Mouse (Mus musculus) limb, embryonic 11.5 days (tissue): ENCODE measurements around the gene Elovl6. TPM values are rescaled to one million over a fixed set of nuclear protein-coding genes. Genes with fewer than 3 reads are reported as not detected.
A peak's percentile ranks its signal among the peaks of the same experiment; 100 is the strongest.

Experiments used
- ATAC-seq: fragments of 200-750 bp; cut with Nextera tagmentation; 2 replicates; pipeline ENCODE4 v1.8.0; 2017; ENCODE audit warnings: low read depth; ENCODE audit not compliant: insufficient number of reproducible peaks, low FRiP score, low TSS enrichment
- DNase-seq: peaks from one replicate; pipeline ENCODE4 v3.0.0-alpha.2; 2015; ENCODE audit warnings: low spot score
- H3K27ac ChIP-seq: fragments of 300-500 bp; sonication (generic); replicated peaks from 2 replicates; pipeline ENCODE4 v1.5.1; 2014; ENCODE audit warnings: low read depth, mild to moderate bottlenecking, low read length
- H3K27me3 ChIP-seq: fragments of 300-500 bp; sonication (generic); 2 replicates; pipeline ENCODE4 v1.6.1; 2014; ENCODE audit warnings: mild to moderate bottlenecking, low read length, mixed read lengths; ENCODE audit not compliant: control insufficient read depth, insufficient read depth
- H3K36me3 ChIP-seq: fragments of 300-500 bp; sonication (generic); 2 replicates; pipeline ENCODE4 v1.6.1; 2014; ENCODE audit warnings: mild to moderate bottlenecking, low read length, moderate library complexity, mixed read lengths; ENCODE audit not compliant: control insufficient read depth, insufficient read depth
- H3K4me1 ChIP-seq: fragments of 300-500 bp; sonication (generic); 2 replicates; pipeline ENCODE4 v1.6.1; 2014; ENCODE audit warnings: low read length, mixed read lengths; ENCODE audit not compliant: control insufficient read depth, insufficient read depth
- H3K4me2 ChIP-seq: fragments of 300-500 bp; sonication (generic); 2 replicates; pipeline ENCODE4 v1.6.1; 2014; ENCODE audit warnings: low read depth, mild to moderate bottlenecking, moderate library complexity; ENCODE audit not compliant: severe bottlenecking
- H3K4me3 ChIP-seq: fragments of 300-500 bp; sonication (generic); 2 replicates; pipeline ENCODE4 v1.5.1; 2014; ENCODE audit warnings: low read depth, low read length
- H3K9ac ChIP-seq: fragments of 300-500 bp; sonication (generic); 2 replicates; pipeline ENCODE4 v1.6.1; 2014; ENCODE audit warnings: mild to moderate bottlenecking, low read length
- H3K9me3 ChIP-seq: fragments of 300-500 bp; sonication (generic); 2 replicates; pipeline ENCODE4 v1.6.1; 2016; ENCODE audit warnings: low read length; ENCODE audit not compliant: control insufficient read depth
- WGBS: fragments of 180-500 bp; shearing (Covaris S2); extraction: QIAGEN DNeasy Blood & Tissue Kit; methylation state at CpG from one replicate; pipeline ENCODE4 v1.1.7; 2014; 5-methylcytosine and 5-hydroxymethylcytosine counted together
- polyA plus RNA-seq: library from polyadenylated mRNA; unstranded; fragments of >200 nt; fragmentation: Nextera tagmentation; extraction: Ambion mirVana; gene quantifications from 2 replicates; pipeline ENCODE4 v1.2.1, GENCODE M21; 2014

The Elovl6 gene
- polyA plus RNA-seq, result 53.2 and 62.9 TPM in 2 replicates

GRCm38 (mm10) chr3:129532180-129532864 is at the start of gene Elovl6:
TSS of gene Elovl6 (plus strand) at chr3:129532355.
- H3K4me3 ChIP-seq, result peak within 1 kb of the TSS; percentile 90
- WGBS, result under 1% methylated on average over 35 of the region's 35 CpGs
- H3K36me3 ChIP-seq, result no peaks in the 10 kb centered on the region
- H3K4me1 ChIP-seq, result peaks cover 16% of the 10 kb centered on the region
- H3K27me3 ChIP-seq, result no peaks in the 10 kb centered on the region
- DNase-seq (peak; percentile 91), ATAC-seq (peak; percentile 41)
- H3K9me3 ChIP-seq, result no peaks in the 10 kb centered on the region
- peak within 1 kb of the TSS; percentile 70 for H3K4me2 ChIP-seq
- peak within 1 kb of the TSS; percentile 98 for H3K9ac ChIP-seq
- H3K27ac ChIP-seq, result peak within 1 kb of the TSS; percentile 98

- ATAC-seq (no peak), DNase-seq (no peak)
- Histone ChIP-seq H3K4me1 (no peaks in the 10 kb centered on the region), H3K27me3 (no peaks in the 10 kb centered on the region), H3K4me3 (no peak overlapping the region), H3K9ac (no peak overlapping the region), H3K4me2 (no peak overlapping the region), H3K36me3 (no peaks in the 10 kb centered on the region), H3K27ac (no peak overlapping the region), H3K9me3 (no peaks in the 10 kb centered on the region)
- WGBS, result 88% methylated on average over 4 of the region's 4 CpGs
Measured at GRCm38 (mm10) chr3:129488774-129489173, 43.4 kb upstream of the Elovl6 start.

GRCm38 (mm10) chr3:129494123-129494522 is 38.0 kb upstream of the Elovl6 start:
- H3K27ac ChIP-seq, result no peak overlapping the region
- 87% methylated on average over 10 of the region's 10 CpGs for WGBS

GRCm38 (mm10) chr3:129494731-129495130 is 37.4 kb upstream of the Elovl6 start:
- Histone ChIP-seq H3K9ac (no peak overlapping the region), H3K4me1 (no peaks in the 10 kb centered on the region), H3K27me3 (no peaks in the 10 kb centered on the region), H3K4me2 (no peak overlapping the region), H3K4me3 (no peak overlapping the region), H3K9me3 (no peaks in the 10 kb centered on the region), H3K27ac (no peak overlapping the region), H3K36me3 (no peaks in the 10 kb centered on the region)
- no peak for ATAC-seq
- 90% methylated on average over 4 of the region's 4 CpGs for WGBS
- no peak for DNase-seq

More at GRCm38 (mm10) chr3:129494123-129494522, 38.0 kb upstream of the Elovl6 start:
- no peak overlapping the region for H3K9ac ChIP-seq
- H3K4me3 ChIP-seq, result no peak overlapping the region
- no peak for DNase-seq
- no peak for ATAC-seq
- no peaks in the 10 kb centered on the region for H3K4me1 ChIP-seq
- no peaks in the 10 kb centered on the region for H3K36me3 ChIP-seq
- no peaks in the 10 kb centered on the region for H3K9me3 ChIP-seq
- no peaks in the 10 kb centered on the region for H3K27me3 ChIP-seq
- no peak overlapping the region for H3K4me2 ChIP-seq

- 79% methylated on average over 7 of the region's 7 CpGs for WGBS
- Histone ChIP-seq H3K4me3 (no peak overlapping the region), H3K9ac (no peak overlapping the region), H3K9me3 (no peaks in the 10 kb centered on the region), H3K36me3 (no peaks in the 10 kb centered on the region), H3K4me2 (no peak overlapping the region), H3K27me3 (no peaks in the 10 kb centered on the region), H3K27ac (no peak overlapping the region), H3K4me1 (no peaks in the 10 kb centered on the region)
- no peak for ATAC-seq
- DNase-seq, result no peak
Measured at GRCm38 (mm10) chr3:129503781-129504180, 28.4 kb upstream of the Elovl6 start.

- WGBS, result 83% methylated on average over 6 of the region's 6 CpGs
- Histone ChIP-seq H3K9me3 (no peaks in the 10 kb centered on the region), H3K9ac (no peak overlapping the region), H3K4me2 (no peak overlapping the region), H3K27ac (no peak overlapping the region), H3K4me3 (no peak overlapping the region), H3K4me1 (no peaks in the 10 kb centered on the region), H3K27me3 (no peaks in the 10 kb centered on the region), H3K36me3 (no peaks in the 10 kb centered on the region)
- DNase-seq (no peak), ATAC-seq (no peak)
Measured at GRCm38 (mm10) chr3:129504928-129505327, 27.2 kb upstream of the Elovl6 start.

GRCm38 (mm10) chr3:129507736-129508135 is 24.4 kb upstream of the Elovl6 start:
- ATAC-seq, result no peak
- Histone ChIP-seq H3K36me3 (no peaks in the 10 kb centered on the region), H3K27ac (no peak overlapping the region), H3K9ac (no peak overlapping the region), H3K4me1 (no peaks in the 10 kb centered on the region), H3K9me3 (no peaks in the 10 kb centered on the region), H3K4me3 (no peak overlapping the region), H3K4me2 (no peak overlapping the region), H3K27me3 (no peaks in the 10 kb centered on the region)
- WGBS, result 69% methylated on average over 1 of the region's 1 CpGs
- no peak for DNase-seq

- Histone ChIP-seq H3K4me1 (no peaks in the 10 kb centered on the region), H3K4me2 (no peak overlapping the region), H3K27ac (no peak overlapping the region), H3K4me3 (no peak overlapping the region), H3K27me3 (no peaks in the 10 kb centered on the region), H3K36me3 (no peaks in the 10 kb centered on the region), H3K9me3 (no peaks in the 10 kb centered on the region), H3K9ac (no peak overlapping the region)
- ATAC-seq (no peak), DNase-seq (no peak)
Measured at GRCm38 (mm10) chr3:129508571-129508970, 23.6 kb upstream of the Elovl6 start.

GRCm38 (mm10) chr3:129509725-129510124 is 22.4 kb upstream of the Elovl6 start:
- ATAC-seq, result no peak
- H3K4me3 ChIP-seq, result no peak overlapping the region
- no peak for DNase-seq
- no peak overlapping the region for H3K27ac ChIP-seq
- no peaks in the 10 kb centered on the region for H3K27me3 ChIP-seq
- H3K9ac ChIP-seq, result no peak overlapping the region
- 82% methylated on average over 10 of the region's 10 CpGs for WGBS
- no peaks in the 10 kb centered on the region for H3K36me3 ChIP-seq
- no peak overlapping the region for H3K4me2 ChIP-seq
- H3K9me3 ChIP-seq, result no peaks in the 10 kb centered on the region
- H3K4me1 ChIP-seq, result no peaks in the 10 kb centered on the region
